Mouse (Mus musculus): ENCODE data around the gene Slc10a1. TPM values are rescaled to one million over a fixed set of nuclear protein-coding genes. Genes with fewer than 3 reads are reported as not detected.

The Slc10a1 gene
- polyA plus RNA-seq, 1 experiment from 2014 or later, result 0.62 TPM

DNA sequence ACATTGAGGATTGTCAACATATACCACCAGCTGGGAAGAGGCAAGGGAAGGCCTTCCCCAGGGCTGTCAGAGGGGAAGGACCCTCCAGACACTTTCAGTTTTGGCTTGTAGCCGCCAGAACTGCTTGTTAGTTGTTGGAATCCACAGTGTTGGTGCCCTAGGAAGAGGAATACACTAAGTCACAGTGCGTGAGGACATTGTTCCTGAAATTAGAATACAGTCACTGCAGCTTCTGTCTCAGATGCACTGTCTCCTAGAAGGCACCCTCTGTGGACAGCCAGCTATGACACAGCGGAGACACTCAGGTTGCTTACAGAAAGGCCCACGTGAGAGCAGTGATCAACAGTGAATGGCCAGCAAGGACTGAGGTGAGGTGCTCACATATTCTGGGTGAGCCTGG is 29.3 kb downstream of the Slc10a1 start:
- Histone ChIP-seq H3K9me3 (no peaks in the 10 kb centered on the region), H3K9ac (replicated peaks) (no peak overlapping the region), H3K36me3 (no peaks in the 10 kb centered on the region), H3K4me1 (replicated peaks) (no peaks in the 10 kb centered on the region), H3K27ac (no peak overlapping the region), H3K27me3 (no peaks in the 10 kb centered on the region), H3K4me2 (replicated peaks) (no peak overlapping the region), H3K4me3 (replicated peaks) (no peak overlapping the region)
- 82% methylated on average over 4 of the region's 4 CpGs for WGBS
- ATAC-seq, result no peak

DNA sequence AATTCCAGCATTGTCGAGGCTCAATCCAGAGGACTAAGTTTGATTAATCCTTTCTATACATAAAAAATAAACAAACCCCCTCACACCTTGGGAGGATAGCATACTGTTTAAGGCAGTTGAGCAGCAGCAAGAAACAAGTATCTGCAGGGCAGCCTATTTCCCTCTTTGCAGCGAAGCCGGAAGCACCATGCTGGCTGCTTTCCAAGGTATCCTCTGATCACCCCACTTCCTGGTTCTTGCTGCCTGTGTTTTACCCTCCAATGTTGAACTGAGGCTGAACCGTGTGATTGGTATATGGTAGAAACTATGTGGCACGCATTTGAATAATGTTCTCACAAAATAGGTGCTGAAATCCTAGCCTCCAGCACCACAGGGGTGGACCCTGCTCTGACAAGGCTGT is 29.9 kb downstream of the Slc10a1 start:
- ATAC-seq, result no peak
- Histone ChIP-seq H3K4me3 (replicated peaks) (no peak overlapping the region), H3K27me3 (no peaks in the 10 kb centered on the region), H3K9ac (replicated peaks) (no peak overlapping the region), H3K4me2 (replicated peaks) (no peak overlapping the region), H3K36me3 (no peaks in the 10 kb centered on the region), H3K27ac (no peak overlapping the region), H3K9me3 (no peaks in the 10 kb centered on the region), H3K4me1 (replicated peaks) (no peaks in the 10 kb centered on the region)
- WGBS, result 86% methylated on average over 5 of the region's 5 CpGs

DNA sequence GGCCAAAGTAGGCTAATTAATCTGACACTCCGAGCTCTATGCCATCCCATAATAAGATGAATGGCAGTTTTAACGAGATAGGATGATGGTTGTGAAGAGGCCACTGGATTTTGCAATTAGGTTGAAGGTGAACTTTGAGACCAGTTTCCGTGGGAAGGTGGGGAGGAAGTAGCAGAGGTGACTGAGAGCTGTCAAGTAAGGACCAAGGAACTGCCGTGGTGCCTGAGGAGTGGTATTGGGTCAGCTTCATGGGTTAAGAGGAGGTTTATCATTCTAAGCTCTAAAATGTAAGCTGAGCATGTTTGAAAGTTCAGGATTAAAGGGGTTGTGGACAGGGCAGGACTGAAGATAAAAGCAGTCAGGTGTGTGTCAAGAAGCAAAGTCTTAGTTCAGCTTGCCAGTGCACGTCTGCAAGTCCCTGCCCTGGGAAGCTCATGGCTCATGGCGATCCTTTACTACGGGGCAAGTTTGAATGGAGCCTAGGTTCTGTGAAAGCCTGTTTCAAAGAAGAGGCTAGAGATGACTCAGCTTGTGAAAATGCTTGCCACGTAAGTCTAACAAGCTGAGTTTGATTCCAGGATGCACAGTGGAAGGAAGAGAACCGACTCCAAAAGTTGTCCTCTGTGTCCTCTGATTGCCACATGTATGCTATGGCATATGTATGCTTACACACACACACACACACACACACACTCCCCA is 31.0 kb downstream of the Slc10a1 start:
- ATAC-seq, result no peak
- Histone ChIP-seq H3K4me1 (replicated peaks) (no peaks in the 10 kb centered on the region), H3K9me3 (no peaks in the 10 kb centered on the region), H3K4me3 (replicated peaks) (no peak overlapping the region), H3K4me2 (replicated peaks) (no peak overlapping the region), H3K27ac (no peak overlapping the region), H3K27me3 (no peaks in the 10 kb centered on the region), H3K36me3 (no peaks in the 10 kb centered on the region), H3K9ac (replicated peaks) (no peak overlapping the region)
- WGBS, result 78% methylated on average over 9 of the region's 9 CpGs

DNA sequence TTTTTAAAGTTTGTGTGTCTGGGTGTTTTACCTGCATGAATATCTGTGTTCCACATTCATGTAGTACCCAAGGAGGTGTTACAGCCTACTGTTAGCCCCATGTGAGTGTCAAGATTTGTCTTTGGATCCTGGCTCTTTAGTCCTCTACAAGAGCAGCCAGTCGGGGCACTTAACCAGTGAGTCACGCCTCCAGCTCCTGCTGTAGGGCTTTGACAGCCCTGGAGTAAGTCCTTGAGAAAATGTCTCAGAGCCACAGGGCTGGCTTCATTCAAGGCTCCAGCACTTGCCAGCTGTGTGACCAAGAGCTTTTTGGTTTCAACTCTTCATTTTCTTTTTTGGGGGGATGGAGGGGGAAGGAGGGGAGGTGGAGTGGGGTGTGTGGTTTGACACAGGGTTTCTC is 31.8 kb downstream of the Slc10a1 start:
- Histone ChIP-seq H3K4me1 (replicated peaks) (no peaks in the 10 kb centered on the region), H3K27ac (no peak overlapping the region), H3K36me3 (no peaks in the 10 kb centered on the region), H3K9me3 (no peaks in the 10 kb centered on the region), H3K27me3 (no peaks in the 10 kb centered on the region), H3K9ac (replicated peaks) (no peak overlapping the region), H3K4me3 (replicated peaks) (no peak overlapping the region), H3K4me2 (replicated peaks) (no peak overlapping the region)
- 70% methylated on average over 2 of the region's 2 CpGs for WGBS
- no peak for ATAC-seq

DNA sequence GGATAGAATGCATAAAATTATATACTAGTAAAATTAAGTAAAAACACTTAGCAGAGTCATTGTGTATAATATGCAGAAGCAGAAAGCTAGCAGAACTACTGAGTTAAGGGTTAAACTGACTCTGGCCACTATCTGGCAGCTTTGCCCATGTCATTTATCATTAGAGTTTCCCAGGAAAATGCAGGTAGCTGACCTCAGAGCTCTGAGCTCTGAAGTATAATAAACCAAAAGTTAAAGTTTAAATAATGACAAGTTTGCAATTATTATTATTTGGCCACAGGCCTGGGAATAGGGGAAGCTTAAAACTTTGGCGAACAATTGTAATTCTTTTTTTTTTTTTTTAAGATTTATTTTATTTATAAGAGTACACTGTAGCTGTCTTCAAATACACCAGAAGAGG is 35.6 kb downstream of the Slc10a1 start:
- H3K27ac ChIP-seq, result no peak overlapping the region
- H3K27me3 ChIP-seq, result no peaks in the 10 kb centered on the region
- 98% methylated on average over 1 of the region's 1 CpGs for WGBS

DNA sequence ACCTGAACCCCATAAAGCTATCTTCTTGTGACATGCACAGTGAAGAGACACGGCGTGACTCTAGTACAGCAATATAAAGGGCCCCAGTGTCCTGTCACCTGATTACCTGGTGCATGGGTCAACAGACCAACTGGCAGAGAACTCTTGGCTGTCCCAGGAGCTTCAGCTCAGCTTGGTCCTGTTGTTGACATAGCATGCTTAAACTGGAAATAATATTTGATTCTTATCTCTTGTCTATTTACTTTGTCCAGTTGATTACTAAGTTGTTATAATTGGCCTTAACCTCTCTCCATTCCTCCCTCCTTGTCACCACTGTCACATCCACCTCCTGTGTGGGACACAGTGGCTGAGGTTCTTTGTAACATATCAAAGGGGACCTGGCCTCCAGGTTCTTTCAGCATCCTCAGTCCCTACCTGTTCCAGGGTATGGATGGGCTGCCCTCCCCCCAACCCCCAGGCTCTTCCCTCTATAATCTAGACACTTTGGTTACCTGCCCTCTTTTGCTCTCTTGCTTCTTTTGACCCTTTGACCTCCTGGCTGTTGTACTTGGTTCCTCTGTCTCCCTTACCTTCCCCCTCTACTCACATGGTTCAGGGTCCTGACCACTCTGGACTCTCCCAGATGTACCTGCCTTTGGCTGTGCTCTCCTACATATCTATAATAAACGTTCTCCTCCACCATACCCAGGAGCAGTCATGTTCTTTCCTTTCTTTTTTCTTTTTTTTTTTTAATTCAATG is 36.9 kb downstream of the Slc10a1 start:
- ATAC-seq, result no peak
- 88% methylated on average over 3 of the region's 3 CpGs for WGBS
- H3K4me1 ChIP-seq (replicated peaks), result no peaks in the 10 kb centered on the region

More for the DNA sequence above, 35.6 kb downstream of the Slc10a1 start:
- no peak overlapping the region for H3K9ac ChIP-seq (replicated peaks)
- no peaks in the 10 kb centered on the region for H3K9me3 ChIP-seq
- no peak overlapping the region for H3K4me3 ChIP-seq (replicated peaks)
- H3K4me2 ChIP-seq (replicated peaks), result no peak overlapping the region
- H3K36me3 ChIP-seq, result no peaks in the 10 kb centered on the region
- H3K4me1 ChIP-seq (replicated peaks), result no peaks in the 10 kb centered on the region
- ATAC-seq, result no peak

DNA sequence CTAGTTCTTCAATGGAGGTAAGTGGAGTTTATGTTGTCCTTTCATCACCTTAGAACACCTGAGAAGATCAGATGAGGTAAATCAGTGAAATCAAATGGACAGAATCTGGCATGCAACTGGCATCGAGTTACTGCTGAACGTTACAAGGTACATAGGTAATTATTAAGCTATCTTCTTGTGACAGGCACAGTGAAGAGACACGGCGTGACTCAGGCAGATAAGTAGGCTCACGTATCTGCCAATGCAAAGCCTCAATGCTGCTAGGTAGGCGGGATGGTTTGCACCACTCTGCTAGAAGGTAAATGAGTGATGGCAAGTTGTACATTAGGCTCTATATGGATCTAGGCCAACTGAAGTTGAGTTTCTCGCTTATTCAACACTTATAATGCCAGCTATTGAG is 38.4 kb downstream of the Slc10a1 start:
- no peak overlapping the region for H3K27ac ChIP-seq
- no peak overlapping the region for H3K9ac ChIP-seq (replicated peaks)
- WGBS, result 88% methylated on average over 7 of the region's 7 CpGs
- ATAC-seq, result no peak
- no peak overlapping the region for H3K4me3 ChIP-seq (replicated peaks)
- no peaks in the 10 kb centered on the region for H3K4me1 ChIP-seq (replicated peaks)
- no peaks in the 10 kb centered on the region for H3K36me3 ChIP-seq
- no peak overlapping the region for H3K4me2 ChIP-seq (replicated peaks)
- no peaks in the 10 kb centered on the region for H3K27me3 ChIP-seq
- H3K9me3 ChIP-seq, result no peaks in the 10 kb centered on the region

More for the DNA sequence above, 36.9 kb downstream of the Slc10a1 start:
- Histone ChIP-seq H3K4me2 (replicated peaks) (no peak overlapping the region), H3K9me3 (no peaks in the 10 kb centered on the region), H3K4me3 (replicated peaks) (no peak overlapping the region), H3K27me3 (no peaks in the 10 kb centered on the region), H3K27ac (no peak overlapping the region), H3K36me3 (no peaks in the 10 kb centered on the region), H3K9ac (replicated peaks) (no peak overlapping the region)

DNA sequence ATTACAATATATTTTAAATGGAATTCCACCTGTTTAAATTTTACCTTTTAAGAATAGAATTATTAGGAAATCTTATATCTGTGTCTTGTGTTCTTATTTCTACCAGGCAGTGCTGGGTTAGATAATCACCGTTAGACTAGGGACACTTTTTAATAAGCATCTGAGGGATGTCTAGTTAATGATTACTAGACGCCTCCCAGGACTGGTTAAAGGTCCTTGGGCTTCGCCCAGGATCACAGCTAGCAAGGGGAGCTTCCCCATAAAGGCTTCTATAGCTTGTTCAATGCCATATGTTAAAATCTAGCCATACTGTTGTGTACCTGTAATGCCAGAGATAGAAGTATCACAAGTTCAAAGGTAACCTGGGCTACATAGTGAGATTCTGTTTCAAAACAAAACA is 39.6 kb downstream of the Slc10a1 start:
- no peak for ATAC-seq
- 90% methylated on average over 3 of the region's 3 CpGs for WGBS
- Histone ChIP-seq H3K4me2 (replicated peaks) (no peak overlapping the region), H3K36me3 (no peaks in the 10 kb centered on the region), H3K9ac (replicated peaks) (no peak overlapping the region), H3K27me3 (no peaks in the 10 kb centered on the region), H3K27ac (no peak overlapping the region), H3K4me3 (replicated peaks) (no peak overlapping the region), H3K4me1 (replicated peaks) (no peaks in the 10 kb centered on the region), H3K9me3 (no peaks in the 10 kb centered on the region)

DNA sequence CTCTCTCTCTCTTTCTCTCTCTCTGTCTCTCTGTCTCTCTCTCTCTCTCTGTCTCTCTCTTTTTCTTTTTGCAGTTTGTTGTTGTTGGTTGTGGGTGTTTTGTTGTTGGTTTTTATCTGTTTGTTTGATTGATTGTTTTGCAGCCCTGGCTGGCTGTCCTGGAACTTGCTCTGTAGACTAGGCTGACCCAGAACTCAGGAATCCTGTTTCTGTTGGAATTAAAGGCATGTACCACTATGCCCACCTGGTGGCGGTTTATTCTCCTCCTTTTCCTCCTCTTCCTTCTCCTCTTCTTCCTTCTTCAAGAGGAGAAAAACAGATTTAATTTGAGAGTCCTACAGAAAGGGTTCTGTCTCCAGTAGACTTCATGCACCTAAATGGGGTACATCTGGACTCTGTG is 41.0 kb downstream of the Slc10a1 start:
- ATAC-seq, result no peak
- H3K27ac ChIP-seq, result no peak overlapping the region

DNA sequence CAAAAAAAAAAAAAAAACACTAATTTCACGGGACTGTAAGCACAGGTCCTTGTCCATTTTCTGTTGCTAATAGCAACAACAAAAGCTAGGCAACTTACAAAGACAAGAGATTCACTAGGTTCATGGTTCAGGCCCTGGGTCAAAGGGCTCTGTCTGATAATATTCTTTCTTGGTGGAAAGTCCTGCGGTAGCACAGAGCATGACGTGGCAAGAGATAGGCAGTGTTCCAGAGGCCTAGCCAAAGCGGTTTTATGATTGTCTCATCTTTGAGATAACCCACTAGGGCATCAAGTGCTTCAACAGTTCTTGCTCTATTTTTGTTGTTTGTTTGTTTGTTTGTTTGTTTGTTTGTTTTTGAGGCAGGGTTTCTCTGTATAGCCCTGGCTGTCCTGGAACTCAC is 42.0 kb downstream of the Slc10a1 start:
- H3K36me3 ChIP-seq, result no peaks in the 10 kb centered on the region
- H3K4me3 ChIP-seq (replicated peaks), result no peak overlapping the region
- H3K4me1 ChIP-seq (replicated peaks), result 0 out of 2 replicates have a peak, but pooled peaks cover 3% of the 10 kb centered on the region
- H3K9ac ChIP-seq (replicated peaks), result no peak overlapping the region
- 82% methylated on average over 4 of the region's 4 CpGs for WGBS
- no peaks in the 10 kb centered on the region for H3K9me3 ChIP-seq
- H3K4me2 ChIP-seq (replicated peaks), result no peak overlapping the region
- H3K27me3 ChIP-seq, result no peaks in the 10 kb centered on the region
- H3K27ac ChIP-seq, result no peak overlapping the region
- no peak for ATAC-seq

More for the DNA sequence above, 41.0 kb downstream of the Slc10a1 start:
- Histone ChIP-seq H3K4me2 (replicated peaks) (no peak overlapping the region), H3K9ac (replicated peaks) (no peak overlapping the region), H3K4me3 (replicated peaks) (no peak overlapping the region), H3K27me3 (no peaks in the 10 kb centered on the region), H3K4me1 (replicated peaks) (0 out of 2 replicates have a peak, but pooled peaks cover 3% of the 10 kb centered on the region), H3K9me3 (no peaks in the 10 kb centered on the region), H3K36me3 (no peaks in the 10 kb centered on the region)
- WGBS, result 77% methylated on average over 1 of the region's 1 CpGs

DNA sequence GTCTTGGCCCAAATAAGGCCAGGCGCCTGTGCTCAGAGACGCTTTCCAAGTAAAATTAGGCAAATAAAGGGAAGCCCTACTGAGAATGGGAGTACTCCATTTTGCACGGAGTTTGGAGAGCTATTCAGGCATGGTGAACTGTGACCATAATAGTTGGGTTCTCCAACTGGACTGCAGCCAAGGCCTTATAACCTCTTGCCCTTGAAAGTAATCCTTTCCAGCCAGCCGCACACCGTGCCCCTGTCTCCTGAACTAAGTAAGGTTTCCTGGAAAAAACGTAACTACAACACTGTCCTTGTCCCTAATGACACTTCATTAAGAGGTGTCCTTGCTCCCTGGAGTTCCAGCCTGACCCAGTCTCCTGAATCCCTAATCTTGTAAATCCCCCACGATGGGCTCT is 42.6 kb downstream of the Slc10a1 start:
- H3K27me3 ChIP-seq, result no peaks in the 10 kb centered on the region
- H3K36me3 ChIP-seq, result no peaks in the 10 kb centered on the region
- WGBS, result 18% methylated on average over 7 of the region's 7 CpGs
- no peak overlapping the region for H3K9ac ChIP-seq (replicated peaks)
- no peak overlapping the region for H3K4me2 ChIP-seq (replicated peaks)
- no peak for ATAC-seq
- 0 out of 2 replicates have a peak, but pooled peaks cover 3% of the 10 kb centered on the region for H3K4me1 ChIP-seq (replicated peaks)
- H3K27ac ChIP-seq, result no peak overlapping the region
- H3K9me3 ChIP-seq, result no peaks in the 10 kb centered on the region
- H3K4me3 ChIP-seq (replicated peaks), result no peak overlapping the region

DNA sequence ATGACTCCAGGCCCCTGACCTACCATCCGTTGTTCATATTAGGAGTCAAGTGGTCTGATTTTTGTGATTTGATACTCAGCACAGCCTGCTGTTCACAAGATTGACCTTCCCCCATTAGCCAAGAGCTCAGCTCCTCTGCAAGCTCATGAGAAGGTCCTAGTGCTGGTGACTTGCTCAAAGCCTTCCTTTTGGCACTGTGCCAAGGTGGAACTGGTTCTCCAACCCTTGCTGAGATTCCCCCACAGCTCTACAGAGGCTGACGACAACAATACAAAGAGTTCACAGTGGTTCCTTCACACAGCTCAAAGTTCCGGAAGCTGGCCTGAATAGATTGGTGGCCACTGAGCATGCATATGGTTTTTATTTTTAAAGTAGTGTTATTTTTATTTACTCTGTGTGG is 44.3 kb downstream of the Slc10a1 start:
- ATAC-seq, result no peak
- no peaks in the 10 kb centered on the region for H3K9me3 ChIP-seq
- WGBS, result 79% methylated on average over 3 of the region's 3 CpGs

More for the DNA sequence above, 44.3 kb downstream of the Slc10a1 start:
- H3K36me3 ChIP-seq, result no peaks in the 10 kb centered on the region
- H3K27ac ChIP-seq, result no peak overlapping the region
- no peak overlapping the region for H3K4me2 ChIP-seq (replicated peaks)
- no peak overlapping the region for H3K9ac ChIP-seq (replicated peaks)
- H3K27me3 ChIP-seq, result no peaks in the 10 kb centered on the region
- H3K4me1 ChIP-seq (replicated peaks), result 0 out of 2 replicates have a peak, but pooled peaks cover 3% of the 10 kb centered on the region
- no peak overlapping the region for H3K4me3 ChIP-seq (replicated peaks)

Measured in midbrain, embryonic 13.5 days (tissue).